Mouse (Mus musculus) CH12.LX (cell line): ENCODE measurements around the gene Itsn1.

ENCODE experiments used
- CHD2 ChIP-seq: IDR thresholded peaks from 2 replicates; pipeline ENCODE4 v1.6.1; 2011; ENCODE audit warnings: low read length, improper control_type of control experiment
- CTCF ChIP-seq, 2 experiments: IDR thresholded peaks in 1 of 2; conservative IDR thresholded peaks in 1 of 2; 2 replicates each; pipeline ENCODE4 v1.5.1; 2011 to 2012; ENCODE audit warnings: low read depth in 2 of 2, low read length in 2 of 2, improper control_type of control experiment in 1 of 2, inconsistent platforms in 1 of 2, mild to moderate bottlenecking in 1 of 2, moderate library complexity in 1 of 2
- ETS1 ChIP-seq: conservative IDR thresholded peaks from 2 replicates; pipeline ENCODE4 v1.6.1; 2012; ENCODE audit warnings: low read depth, mild to moderate bottlenecking, inconsistent platforms, low read length, improper control_type of control experiment, moderate library complexity
- MEF2A ChIP-seq: IDR thresholded peaks from 2 replicates; pipeline ENCODE4 v1.6.1; 2014; ENCODE audit warnings: low read depth, mild to moderate bottlenecking, inconsistent platforms, low read length, improper control_type of control experiment, borderline replicate concordance
- NRF1 ChIP-seq: IDR thresholded peaks from 2 replicates; pipeline ENCODE4 v1.6.1; 2014; ENCODE audit warnings: low read depth, mild to moderate bottlenecking, inconsistent platforms, low read length, improper control_type of control experiment, moderate library complexity
- PAX5 ChIP-seq: IDR thresholded peaks from 2 replicates; pipeline ENCODE4 v1.6.1; 2012; ENCODE audit warnings: low read length, inconsistent platforms, mixed read lengths
- POLR2A ChIP-seq: IDR thresholded peaks from 2 replicates; pipeline ENCODE4 v1.6.1; 2011; ENCODE audit warnings: low read depth, mild to moderate bottlenecking, improper control_type of control experiment, low read length
- RAD21 ChIP-seq: IDR thresholded peaks from 2 replicates; pipeline ENCODE4 v1.6.1; 2011; ENCODE audit warnings: low read depth, mild to moderate bottlenecking, low read length, improper control_type of control experiment, moderate library complexity

DNA sequence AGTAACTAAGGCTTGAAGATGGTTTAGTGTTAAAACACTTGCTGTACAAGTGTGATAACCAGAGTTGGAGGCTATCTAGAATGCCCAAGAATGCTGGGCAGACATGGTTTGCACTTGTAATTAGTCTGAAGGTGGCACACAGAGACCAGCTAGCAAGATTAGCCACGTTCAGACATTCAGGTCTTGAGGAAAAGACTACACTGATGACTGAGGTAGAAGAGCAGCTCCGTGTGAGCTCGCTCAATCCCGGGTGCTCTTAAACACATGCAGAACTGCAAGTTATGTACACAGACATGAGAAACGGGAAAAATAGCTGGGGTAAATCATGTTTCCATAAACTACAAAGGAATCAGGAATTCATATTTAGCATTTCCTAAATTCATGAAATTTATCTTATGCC, 48.4 kb upstream of the Itsn1 start:
- no peak for TF ChIP-seq CTCF (conservative IDR thresholded peaks at IDR 0.05 in 1 of 2, IDR thresholded peaks at IDR 0.05 in 1 of 2; ENCODE audit: low read depth in 2 of 2, low read length in 2 of 2)
- no peak for TF ChIP-seq RAD21
- no peak for TF ChIP-seq NRF1
- TF ChIP-seq ETS1: no peak
- no peak for TF ChIP-seq POLR2A
- no peak for TF ChIP-seq CHD2
- no peak for TF ChIP-seq MEF2A
- no peak for TF ChIP-seq PAX5
